Mouse (Mus musculus): ENCODE data around the gene Arl3.

DNA sequence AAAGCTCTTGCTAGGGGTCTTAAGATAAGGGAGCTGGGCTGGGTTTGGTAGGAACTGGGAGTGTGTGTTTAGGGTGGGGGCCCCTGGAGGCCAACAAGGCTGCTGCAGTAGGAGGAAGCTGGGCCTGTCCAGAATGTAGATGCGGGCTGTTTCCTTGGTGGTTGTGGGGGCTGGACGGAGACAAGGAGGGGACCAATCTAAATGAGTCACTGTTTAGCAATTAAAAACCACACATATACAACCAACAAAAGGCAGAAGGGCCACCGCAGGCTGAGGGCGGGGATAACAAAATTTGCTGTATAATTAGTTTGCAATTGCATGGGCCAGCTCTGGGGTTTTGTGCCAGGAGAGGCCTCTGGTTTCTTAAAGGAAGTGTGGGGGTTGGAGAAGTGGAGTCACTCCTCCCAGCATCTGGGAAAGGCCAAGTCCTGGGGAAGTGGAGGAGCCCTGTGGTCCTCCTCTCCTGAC is 68.9 kb downstream of the Arl3 start:
- TF ChIP-seq CTCF (conservative IDR thresholded peaks at IDR 0.05; ENCODE audit: low read length) (peak; percentile 22; the same call in 1 of the 2 replicates), NANOG (IDR thresholded peaks at IDR 0.05; ENCODE audit: borderline replicate concordance, low read length) (no peak)

Data from E14TG2a.4 (cell line).